Mouse (Mus musculus) ES-E14 (cell line): Measurements from ENCODE around the gene Atp8b4.

Experiments
- CHD2 ChIP-seq: IDR thresholded peaks from 2 replicates; pipeline ENCODE4 v1.6.1; 2014; ENCODE audit warnings: mild to moderate bottlenecking, low read depth, low read length, inconsistent platforms
- HCFC1 ChIP-seq: IDR thresholded peaks from 2 replicates; pipeline ENCODE4 v1.6.1; 2012; ENCODE audit warnings: low read length, inconsistent platforms, borderline replicate concordance; ENCODE audit not compliant: insufficient read depth
- ZC3H11A ChIP-seq: IDR thresholded peaks from 2 replicates; pipeline ENCODE4 v1.6.1; 2012; ENCODE audit warnings: low read depth, mild to moderate bottlenecking, inconsistent platforms, low read length, borderline replicate concordance

- TF ChIP-seq HCFC1 (no peak), CHD2 (no peak), ZC3H11A (no peak)
Observed at GRCm38 (mm10) chr2:126477556-126477955, 22.9 kb downstream of the Atp8b4 start.
